Mouse (Mus musculus): ENCODE measurements around the gene Coa4. TPM values are rescaled to one million over a fixed set of nuclear protein-coding genes. Genes with fewer than 3 reads are reported as not detected.

Gene Coa4
- polyA plus RNA-seq, 1 experiment from 2014 or later, result 10.7 TPM

DNA sequence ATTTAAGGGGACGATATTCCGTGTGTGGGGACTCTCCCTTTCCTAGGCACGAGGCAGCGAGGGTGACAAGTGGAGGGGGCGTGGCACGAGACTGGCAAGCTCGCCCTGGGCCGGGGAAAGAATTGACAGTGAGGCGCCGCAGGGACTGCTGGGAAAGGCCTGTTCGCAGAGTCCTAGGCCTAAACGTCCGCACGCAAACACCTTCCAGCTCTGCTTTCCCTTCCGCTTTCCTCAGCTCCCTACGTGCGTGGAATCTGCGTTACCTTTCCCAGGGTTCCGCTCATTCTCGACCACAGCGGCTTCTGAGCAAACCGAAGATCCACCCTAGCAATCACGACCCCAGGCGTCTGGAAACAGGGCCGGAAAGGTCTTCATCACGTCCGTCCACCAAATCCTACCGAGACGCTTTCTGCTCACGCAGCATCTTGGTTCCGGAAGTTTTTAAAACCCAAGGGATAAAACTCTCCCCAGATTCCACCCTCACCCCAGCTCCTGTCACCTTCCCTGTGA, 45.9 kb downstream of the Coa4 start:
- under 1% methylated on average over 31 of the region's 31 CpGs for WGBS (ENCODE audit: insufficient replicate concordance)
- Histone ChIP-seq H3K4me2 (ENCODE audit: low read depth, low read length) (peak overlapping the region; percentile 82), H3K9ac (ENCODE audit: low read depth, low read length) (peak overlapping the region; percentile 81), H3K27me3 (ENCODE audit: control insufficient read depth, insufficient read depth, low read depth, low read length) (no peaks in the 10 kb centered on the region), H3K36me3 (ENCODE audit: control insufficient read depth, insufficient read depth) (no peaks in the 10 kb centered on the region), H3K4me1 (ENCODE audit: control insufficient read depth, low read depth, low read length) (peaks cover 17% of the 10 kb centered on the region), H3K27ac (ENCODE audit: low read length) (peak overlapping the region; percentile 74), H3K9me3 (replicated peaks; ENCODE audit: control insufficient read depth, low read length) (no peaks in the 10 kb centered on the region), H3K4me3 (ENCODE audit: low read depth, low read length) (peak overlapping the region; percentile 73)
- ATAC-seq (ENCODE audit: low read depth), result peak; percentile 95

DNA sequence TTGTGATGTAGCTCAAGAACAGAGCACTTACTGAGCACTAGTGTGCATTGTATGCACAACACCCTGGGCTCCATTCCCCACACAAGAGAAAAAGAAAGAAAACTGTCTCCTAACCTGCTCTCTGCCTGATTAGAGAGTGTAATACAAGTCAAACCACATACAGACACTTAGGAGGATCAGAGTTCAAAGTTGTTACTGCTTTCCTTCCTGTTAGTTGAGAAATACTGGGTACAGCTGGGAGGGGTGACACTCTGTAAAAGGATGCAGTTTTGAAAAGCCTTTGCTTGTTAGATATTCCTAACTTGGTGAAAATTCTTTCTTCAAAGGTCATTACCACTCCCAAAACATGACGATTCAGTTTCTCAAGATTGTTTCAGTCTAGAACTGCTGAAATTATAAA, 52.9 kb downstream of the Coa4 start:
- H3K27ac ChIP-seq (ENCODE audit: low read length), result peak overlapping the region; percentile 20
- H3K9ac ChIP-seq (ENCODE audit: low read depth, low read length), result no peak overlapping the region
- peaks cover 9% of the 10 kb centered on the region for H3K4me1 ChIP-seq (ENCODE audit: control insufficient read depth, low read depth, low read length)
- no peak overlapping the region for H3K4me2 ChIP-seq (ENCODE audit: low read depth, low read length)
- no peaks in the 10 kb centered on the region for H3K9me3 ChIP-seq (replicated peaks; ENCODE audit: control insufficient read depth, low read length)
- 53% methylated on average over 1 of the region's 1 CpGs for WGBS (ENCODE audit: insufficient replicate concordance)
- H3K36me3 ChIP-seq (ENCODE audit: control insufficient read depth, insufficient read depth), result no peaks in the 10 kb centered on the region
- no peak overlapping the region for H3K4me3 ChIP-seq (ENCODE audit: low read depth, low read length)
- no peak for ATAC-seq (ENCODE audit: low read depth)
- no peaks in the 10 kb centered on the region for H3K27me3 ChIP-seq (ENCODE audit: control insufficient read depth, insufficient read depth, low read depth, low read length)

Other genes starting within 250 kb of the Coa4 start
- 8.4 and 9.8 TPM in 2 replicates for gene C2cd3, start 164.8 kb upstream of the Coa4 start, polyA plus RNA-seq (2015; fragmentation: Nextera tagmentation; extraction: Ambion mirVana)
- 23.1 and 26.4 TPM in 2 replicates for gene Ppme1, start 164.8 kb upstream of the Coa4 start, polyA plus RNA-seq (2015; fragmentation: Nextera tagmentation; extraction: Ambion mirVana)
- gene Ucp3, start 64.1 kb upstream of the Coa4 start, polyA plus RNA-seq (2015; fragmentation: Nextera tagmentation; extraction: Ambion mirVana), result 0.05 and 0.08 TPM in 2 replicates
- 722 and 766 TPM in 2 replicates for gene Ucp2, start 43.7 kb upstream of the Coa4 start, polyA plus RNA-seq (2015; fragmentation: Nextera tagmentation; extraction: Ambion mirVana)
- 3.0 and 4.4 TPM in 2 replicates for gene Dnajb13, start 22.1 kb upstream of the Coa4 start, polyA plus RNA-seq (2015; fragmentation: Nextera tagmentation; extraction: Ambion mirVana)
- 30.8 and 34.9 TPM in 2 replicates for gene Rab6a, start 70.3 kb downstream of the Coa4 start, polyA plus RNA-seq (2015; fragmentation: Nextera tagmentation; extraction: Ambion mirVana)
- gene Mrpl48, start 71.2 kb downstream of the Coa4 start, polyA plus RNA-seq (2015; fragmentation: Nextera tagmentation; extraction: Ambion mirVana), result 37.4 and 38.8 TPM in 2 replicates
- 0.33 and 0.65 TPM in 2 replicates for gene Plekhb1, start 125.3 kb downstream of the Coa4 start, polyA plus RNA-seq (2015; fragmentation: Nextera tagmentation; extraction: Ambion mirVana)
- 5.0 and 6.3 TPM in 2 replicates for gene Fam168a, start 169.6 kb downstream of the Coa4 start, polyA plus RNA-seq (2015; fragmentation: Nextera tagmentation; extraction: Ambion mirVana)